Mouse (Mus musculus): ENCODE measurements around the gene St6galnac5. TPM values are rescaled to one million over a fixed set of nuclear protein-coding genes. Genes with fewer than 3 reads are reported as not detected.
A peak's percentile ranks its signal among the peaks of the same experiment; 100 is the strongest.

Gene St6galnac5
- total RNA-seq, 2 experiments from 2014 or later = not detected

- intact Hi-C loops (cut with DNase I) = no loop called here
- no peak for DNase-seq
Measured at GRCm38 (mm10) chr3:152875723-152876290, 106.2 kb downstream of the St6galnac5 start.

- no peak for DNase-seq
- intact Hi-C loops (cut with DNase I) = no loop called here
Measured at GRCm38 (mm10) chr3:152874431-152875355, 107.4 kb downstream of the St6galnac5 start.

GRCm38 (mm10) chr3:152872596-152872995 is 109.5 kb downstream of the St6galnac5 start:
- no peak for DNase-seq
- intact Hi-C loops (cut with DNase I) = no loop called here

GRCm38 (mm10) chr3:152872054-152872453 is 110.0 kb downstream of the St6galnac5 start:
- DNase-seq = no peak

GRCm38 (mm10) chr3:152867654-152868525 is 114.2 kb downstream of the St6galnac5 start:
- intact Hi-C loops (cut with DNase I) = no loop called here
- DNase-seq = no peak

More at GRCm38 (mm10) chr3:152872054-152872453, 110.0 kb downstream of the St6galnac5 start:
- intact Hi-C loops (cut with DNase I) = no loop called here

DNA sequence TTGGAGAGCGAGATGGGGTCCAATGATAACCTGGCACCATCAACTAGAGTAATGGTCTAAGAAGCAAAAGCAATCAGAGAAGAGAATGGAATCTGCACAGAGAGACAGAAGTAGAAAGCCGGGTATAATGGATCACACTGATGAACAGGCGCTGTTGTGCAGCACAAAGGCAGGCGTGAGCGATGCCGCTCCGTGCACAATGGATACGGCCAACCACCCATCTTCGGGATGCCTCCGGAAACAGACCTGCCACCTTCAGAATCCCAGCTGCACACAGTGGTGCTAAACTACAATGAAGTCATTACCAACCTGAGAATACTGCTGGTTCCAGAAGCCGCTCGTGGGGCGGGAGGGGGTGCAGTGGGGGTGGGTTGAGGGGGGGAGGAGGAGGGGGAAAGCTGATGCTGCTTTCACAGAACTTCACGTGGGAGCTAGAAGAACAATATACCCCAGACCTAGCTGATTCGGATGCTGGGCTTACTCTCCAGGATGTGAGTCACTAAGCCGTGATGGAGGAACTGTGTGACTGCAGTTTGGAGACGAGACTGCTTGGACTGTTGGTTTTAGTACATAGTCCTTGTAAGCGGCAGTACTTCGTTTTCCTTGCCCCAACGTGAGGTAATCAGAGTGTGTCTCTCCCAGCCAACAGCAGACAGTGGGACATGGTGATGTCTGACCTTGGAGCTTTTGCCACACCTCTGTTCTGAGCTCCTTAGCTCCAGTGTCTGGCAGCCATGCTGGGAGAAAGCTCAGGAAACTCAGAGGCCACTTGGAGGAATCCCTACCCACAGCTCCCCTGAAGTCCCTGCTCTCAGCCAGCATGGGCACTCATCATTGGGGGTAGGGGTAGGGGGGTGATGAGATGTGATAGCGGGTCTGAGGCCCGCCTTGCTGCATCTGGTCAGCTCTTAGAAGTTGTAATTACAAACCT is 115.7 kb downstream of the St6galnac5 start:
- no peak for DNase-seq
- intact Hi-C loops (cut with DNase I) = no loop called here

- DNase-seq = no peak
- intact Hi-C loops (cut with DNase I) = no loop called here
Measured at GRCm38 (mm10) chr3:152861978-152862377, 120.1 kb downstream of the St6galnac5 start.

DNA sequence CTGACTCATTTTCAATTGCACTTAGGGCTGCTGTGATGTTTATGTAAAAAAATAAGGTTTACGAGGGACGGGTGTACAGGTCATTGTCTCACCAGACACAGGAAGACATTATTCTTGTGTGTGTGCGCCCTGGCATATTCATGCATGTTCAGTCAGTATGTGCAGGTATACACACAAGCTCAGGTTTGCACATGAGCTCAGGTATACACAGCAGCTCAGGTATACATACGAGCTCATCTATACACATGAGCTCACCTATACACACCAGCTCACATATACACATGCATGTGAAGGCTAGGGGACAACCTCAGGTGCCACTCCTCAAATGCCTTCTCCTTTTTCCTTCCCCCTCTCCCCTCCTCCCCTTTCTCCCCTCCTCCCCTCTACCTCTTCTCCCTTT is 120.6 kb downstream of the St6galnac5 start:
- intact Hi-C loops (cut with DNase I) = no loop called here
- no peak for DNase-seq

DNA sequence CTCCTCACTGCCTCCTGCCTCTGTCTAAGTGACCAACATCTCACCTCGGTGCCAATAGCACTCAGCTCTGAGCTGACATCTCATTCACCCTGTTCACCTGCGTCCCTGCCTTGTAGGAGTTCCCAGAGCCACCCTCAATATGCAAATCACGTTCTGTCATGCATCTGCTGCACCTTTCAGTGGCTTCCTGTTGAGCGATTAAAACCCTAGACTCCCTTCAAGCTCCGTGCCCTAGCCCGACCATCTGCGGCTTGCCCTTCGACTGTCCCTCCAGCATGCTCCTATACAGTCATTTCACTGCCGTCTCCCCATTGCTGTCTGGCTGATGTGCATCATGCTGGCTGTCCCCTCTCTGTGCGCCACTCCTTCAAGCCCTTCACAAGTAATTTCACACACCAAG is 126.0 kb downstream of the St6galnac5 start:
- intact Hi-C loops (cut with DNase I) = no loop called here

DNA sequence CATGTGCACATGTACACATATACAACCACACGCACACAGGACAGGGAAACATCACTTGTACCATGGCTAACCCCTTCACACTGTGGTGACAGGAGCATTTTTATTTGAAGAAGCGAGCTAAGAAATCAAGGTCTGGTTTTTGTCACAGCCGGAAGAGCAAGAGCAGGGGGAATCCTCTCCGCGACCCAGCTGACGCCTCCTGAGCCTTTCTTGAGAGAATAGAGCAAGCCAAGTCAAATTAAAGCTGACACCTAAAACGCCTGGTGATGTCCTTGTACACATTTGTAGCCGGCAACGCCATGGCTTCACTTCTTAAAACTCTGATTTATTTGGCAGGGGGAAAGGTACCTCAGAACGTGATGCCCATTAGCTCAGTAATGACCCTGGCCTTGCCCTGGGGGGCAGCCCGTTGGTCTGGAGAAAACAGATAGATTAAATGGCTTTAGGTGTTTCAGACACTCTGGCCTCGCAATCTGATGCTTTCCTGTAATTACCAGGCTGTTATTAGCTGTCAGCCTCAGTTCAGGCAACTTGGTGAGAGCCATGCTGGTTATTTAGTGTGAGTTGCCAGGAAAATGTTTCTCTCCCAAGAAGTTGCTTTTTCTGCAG is 126.9 kb downstream of the St6galnac5 start:
- no peak for DNase-seq
- intact Hi-C loops (cut with DNase I) = no loop called here

More for the DNA sequence above, 126.0 kb downstream of the St6galnac5 start:
- no peak for DNase-seq

DNA sequence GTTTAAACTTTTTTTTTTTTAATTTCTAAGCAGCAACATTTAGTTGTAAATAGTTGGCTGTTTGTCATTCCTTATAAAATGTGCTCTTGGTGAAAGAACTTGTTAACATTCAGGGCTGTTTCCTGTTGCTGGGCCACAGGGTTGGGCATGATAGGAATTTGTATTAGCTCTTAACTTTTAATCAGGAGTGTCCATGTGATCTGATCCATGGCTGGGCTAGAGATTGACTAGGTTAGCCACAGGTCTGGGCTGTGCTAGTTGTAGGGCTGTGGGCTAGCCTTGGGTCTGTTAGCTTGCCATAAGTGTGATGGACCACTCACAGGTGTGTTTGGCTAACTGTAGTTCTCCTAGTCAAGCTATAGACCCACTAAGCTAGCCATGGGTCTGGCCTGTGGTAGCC is 138.1 kb downstream of the St6galnac5 start:
- no peak for DNase-seq
- intact Hi-C loops (cut with DNase I) = no loop called here

DNA sequence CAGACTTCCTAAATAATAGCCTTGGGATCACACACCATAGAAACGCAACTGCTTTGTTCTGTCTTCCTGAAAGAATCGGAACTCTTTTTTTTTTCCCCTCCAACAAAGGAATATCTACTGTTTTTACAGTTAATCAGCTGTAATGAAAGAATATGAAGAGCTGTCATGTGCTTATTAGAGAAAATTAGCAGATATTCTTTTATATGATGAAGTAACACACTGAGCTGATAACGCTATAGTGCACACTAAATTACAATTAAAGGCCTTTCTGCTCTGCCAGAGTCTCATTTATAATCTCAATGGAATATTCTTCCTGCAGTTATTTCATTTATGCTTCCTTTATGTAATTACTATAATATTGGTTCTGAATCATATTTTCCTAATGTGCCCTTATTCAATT is 139.4 kb downstream of the St6galnac5 start:
- intact Hi-C loops (cut with DNase I) = no loop called here
- DNase-seq = no peak

GRCm38 (mm10) chr3:152841264-152841663 is 140.8 kb downstream of the St6galnac5 start:
- no peak for DNase-seq
- intact Hi-C loops (cut with DNase I) = no loop called here

- intact Hi-C loops (cut with DNase I) = no loop called here
- DNase-seq = no peak
Measured at GRCm38 (mm10) chr3:152837938-152838337, 144.1 kb downstream of the St6galnac5 start.

DNA sequence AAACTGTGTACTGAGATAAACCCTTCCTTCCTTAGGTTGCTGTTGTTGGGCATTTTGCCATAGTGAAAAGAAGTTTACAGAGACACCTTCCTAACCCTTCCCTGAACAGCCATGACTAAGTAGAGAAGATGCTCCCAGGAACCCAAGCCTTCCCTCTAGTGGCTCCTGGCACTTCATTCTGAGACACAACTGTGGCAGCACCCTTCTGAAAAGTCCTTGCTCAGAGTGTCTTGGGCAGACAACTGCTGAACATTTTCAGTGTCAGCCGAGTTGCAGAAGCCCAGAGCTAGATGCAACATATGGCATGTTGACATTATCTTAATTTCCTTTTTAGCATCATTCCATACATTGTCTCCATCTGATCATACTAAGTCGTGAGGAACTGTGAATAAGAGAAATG is 144.6 kb downstream of the St6galnac5 start:
- intact Hi-C loops (cut with DNase I) = no loop called here
- no peak for DNase-seq

DNA sequence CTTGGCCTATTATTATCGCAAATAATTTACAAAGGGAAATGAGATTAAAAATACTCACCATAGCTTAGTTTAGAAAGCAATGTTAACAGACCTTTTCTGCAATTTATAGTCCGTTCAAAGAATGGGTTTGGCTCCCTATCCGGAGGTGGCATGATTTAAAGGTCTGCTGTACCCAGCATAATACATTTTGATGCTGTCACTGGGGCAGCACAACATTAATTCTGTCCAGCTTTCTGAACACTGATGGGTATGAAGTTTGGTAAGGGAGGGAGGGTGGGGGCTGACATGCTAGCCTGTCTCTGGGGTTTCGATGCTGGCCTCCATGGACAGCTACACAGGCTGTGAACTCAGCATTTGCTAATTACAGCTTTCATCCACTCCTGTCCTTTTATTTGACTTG is 149.6 kb downstream of the St6galnac5 start:
- intact Hi-C loops (cut with DNase I) = no loop called here

DNA sequence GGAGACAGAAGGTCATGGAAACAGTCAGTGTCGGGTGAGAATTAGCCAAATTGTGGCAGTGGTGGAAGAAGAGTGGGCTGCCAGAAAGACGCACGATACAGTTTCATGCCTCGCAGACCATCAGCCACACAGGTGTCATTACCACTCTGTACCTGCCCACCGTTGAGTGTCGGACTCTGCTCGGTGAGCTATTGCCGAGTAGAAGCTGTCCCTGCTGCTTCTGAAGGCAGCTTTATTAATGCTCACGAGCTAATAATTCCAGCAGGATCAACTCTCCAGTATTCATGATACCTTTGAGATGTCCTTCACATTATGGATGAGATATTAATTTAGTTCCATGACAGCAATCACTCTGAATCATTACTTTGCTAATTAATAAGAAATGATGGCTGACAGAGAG is 150.1 kb downstream of the St6galnac5 start:
- no peak for DNase-seq
- intact Hi-C loops (cut with DNase I) = no loop called here

More for the DNA sequence above, 149.6 kb downstream of the St6galnac5 start:
- no peak for DNase-seq

DNA sequence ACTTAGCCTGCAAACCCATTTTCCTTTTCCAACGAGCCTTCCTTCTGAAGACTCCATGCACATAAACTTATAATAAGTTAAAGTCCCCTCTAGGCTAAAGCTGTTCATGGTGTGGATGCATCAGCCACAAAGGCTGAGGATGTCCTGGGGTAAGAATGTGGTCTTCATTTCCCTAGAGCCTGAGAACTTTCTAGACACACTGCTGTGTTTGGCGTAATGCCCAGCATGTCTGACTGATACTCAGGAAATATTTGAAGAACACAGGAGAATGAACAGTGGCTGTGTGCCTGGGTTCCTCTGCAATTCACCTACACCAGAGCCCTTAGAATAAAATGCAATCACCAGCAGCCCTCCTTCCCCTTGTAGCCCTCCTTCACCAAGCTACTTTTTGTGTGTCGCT is 150.7 kb downstream of the St6galnac5 start:
- intact Hi-C loops (cut with DNase I) = no loop called here
- no peak for DNase-seq

- intact Hi-C loops (cut with DNase I) = no loop called here
- peak; percentile 79 to 85 for DNase-seq
Measured at GRCm38 (mm10) chr3:152821202-152821601, 160.8 kb downstream of the St6galnac5 start.

Data from heart, postnatal 14 days (tissue).